Mouse (Mus musculus): ENCODE measurements around the gene Slf2.

Slf2 gene

GRCm38 (mm10) chr19:44930744-44931453 is at the start of gene Slf2:
Gene Slf2, plus strand, starts transcription at chr19:44931151.
- DNase-seq = peak; percentile 99

- no peak for DNase-seq
These were observed 48.4 kb upstream of the Slf2 start for GRCm38 (mm10) chr19:44882552-44883024.

GRCm38 (mm10) chr19:44884331-44884730 is 46.6 kb upstream of the Slf2 start:
- DNase-seq = no peak

- DNase-seq = no peak
These were observed 44.5 kb upstream of the Slf2 start for GRCm38 (mm10) chr19:44886475-44886874.

- peak; percentile 43 for DNase-seq
These were observed 43.2 kb upstream of the Slf2 start for GRCm38 (mm10) chr19:44887679-44888235.

- no peak for DNase-seq
These were observed 41.4 kb upstream of the Slf2 start for GRCm38 (mm10) chr19:44889548-44889947.

GRCm38 (mm10) chr19:44891446-44891845 is 39.5 kb upstream of the Slf2 start:
- DNase-seq = no peak

GRCm38 (mm10) chr19:44893231-44893871 is 37.6 kb upstream of the Slf2 start:
- DNase-seq = no peak

- DNase-seq = peak; percentile 59
These were observed 35.7 kb upstream of the Slf2 start for GRCm38 (mm10) chr19:44895245-44895644.

GRCm38 (mm10) chr19:44896450-44896849 is 34.5 kb upstream of the Slf2 start:
- DNase-seq = no peak

GRCm38 (mm10) chr19:44897521-44897920 is 33.4 kb upstream of the Slf2 start:
- DNase-seq = no peak

GRCm38 (mm10) chr19:44898646-44899045 is 32.3 kb upstream of the Slf2 start:
- DNase-seq = no peak

GRCm38 (mm10) chr19:44899104-44899793 is 31.7 kb upstream of the Slf2 start:
- DNase-seq = no peak

GRCm38 (mm10) chr19:44899947-44900773 is 30.8 kb upstream of the Slf2 start:
- DNase-seq = no peak

- DNase-seq = no peak
These were observed 29.9 kb upstream of the Slf2 start for GRCm38 (mm10) chr19:44901047-44901446.

GRCm38 (mm10) chr19:44902324-44902723 is 28.6 kb upstream of the Slf2 start:
- DNase-seq = no peak

- DNase-seq = no peak
These were observed 27.5 kb upstream of the Slf2 start for GRCm38 (mm10) chr19:44903343-44904000.

GRCm38 (mm10) chr19:44904141-44904720 is 26.7 kb upstream of the Slf2 start:
- no peak for DNase-seq

- DNase-seq = no peak
These were observed 25.6 kb upstream of the Slf2 start for GRCm38 (mm10) chr19:44905316-44905715.

GRCm38 (mm10) chr19:44907851-44908690 is 22.9 kb upstream of the Slf2 start:
- peak; percentile 42 for DNase-seq
